Mouse (Mus musculus) myocyte (in vitro differentiated cells): ENCODE results near the gene H2-Q1.

Experiments
- CEBPB ChIP-seq: IDR thresholded peaks from 2 replicates; pipeline ENCODE4 v1.6.1; 2011; ENCODE audit warnings: mild to moderate bottlenecking, moderate library complexity; ENCODE audit not compliant: poor library complexity, insufficient read depth, severe bottlenecking
- E2F4 ChIP-seq: IDR thresholded peaks from one replicate; pipeline ENCODE4 v1.6.1; 2011; ENCODE audit warnings: mild to moderate bottlenecking, control low read depth, moderate library complexity; ENCODE audit not compliant: insufficient read depth
- POLR2A ChIP-seq: IDR thresholded peaks from one replicate; pipeline ENCODE4 v1.6.1; 2011; ENCODE audit warnings: low read depth, mild to moderate bottlenecking, control low read depth, moderate library complexity; ENCODE audit not compliant: insufficient read length
- SRF ChIP-seq: IDR thresholded peaks from one replicate; pipeline ENCODE4 v1.6.1; 2011; ENCODE audit warnings: low read depth; ENCODE audit not compliant: control insufficient read depth, insufficient read length
- TCF3 ChIP-seq: IDR thresholded peaks from one replicate; pipeline ENCODE4 v1.6.1; 2011; ENCODE audit warnings: low read depth, control low read depth; ENCODE audit not compliant: insufficient read length
- USF1 ChIP-seq: IDR thresholded peaks from one replicate; pipeline ENCODE4 v1.6.1; 2011; ENCODE audit warnings: low read depth, mild to moderate bottlenecking, control low read depth, moderate library complexity

DNA sequence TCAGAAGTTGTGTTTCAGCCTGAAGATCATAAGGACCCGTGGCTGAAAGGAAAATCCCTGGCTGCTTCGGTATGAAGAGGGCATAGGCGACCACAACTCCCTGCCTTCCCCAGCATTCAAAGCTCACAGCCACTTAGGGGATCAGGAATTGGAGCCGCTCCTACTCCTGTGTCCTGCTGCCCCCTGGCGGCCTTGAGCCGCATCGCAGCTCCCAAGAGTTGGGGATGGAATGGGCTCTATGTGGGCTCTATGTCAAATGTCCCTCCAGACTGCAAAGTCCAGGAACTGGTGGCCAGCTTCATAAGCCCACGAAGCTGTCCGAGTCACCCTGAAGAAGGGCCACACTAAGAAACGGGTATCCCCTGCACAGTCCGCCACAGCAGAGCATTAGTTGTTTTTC lies 45.4 kb upstream of the H2-Q1 start:
- TF ChIP-seq POLR2A, result no peak
- TF ChIP-seq E2F4, result no peak
- no peak for TF ChIP-seq USF1
- no peak for TF ChIP-seq TCF3
- no peak for TF ChIP-seq CEBPB
- TF ChIP-seq SRF, result no peak
